In genomic region chr12:99902867-99903370, GRCm38 (mm10) we compare ENCODE assay signal across 13 mouse cellular contexts. TPM values are rescaled to one million over a fixed set of nuclear protein-coding genes. Genes with fewer than 3 reads are reported as not detected.
DNase-seq lines count a peak whose midpoint lies in the region; ATAC-seq and TF ChIP-seq lines count a peak whose summit lies in the region.
"Had no signal": no experiment of that assay in that cellular context is flagged by ENCODE, and none has a peak within 500 bp of the region (broad histone marks: within the 10 kb centered on the region; RNA-seq: fewer than 3 reads in every experiment).

No protein-coding gene starts in this region.

- TF ChIP-seq CTCF in hindbrain, postnatal 0 days (IDR thresholded peaks at IDR 0.05; ENCODE audit: low read depth): no peak

- H3K9ac ChIP-seq in hindbrain, postnatal 0 days (replicated peaks; ENCODE audit: low read length): no peak overlapping the region
- H3K9ac ChIP-seq in hindbrain, embryonic 11.5 days (ENCODE audit: low read depth, low read length): no peak overlapping the region

- H3K4me1 ChIP-seq in hindbrain, postnatal 0 days (ENCODE audit: insufficient read depth, low read length): no peaks in the 10 kb centered on the region
- no peaks in the 10 kb centered on the region for H3K4me1 ChIP-seq in hindbrain, embryonic 11.5 days (replicated peaks; ENCODE audit: control insufficient read depth, insufficient read depth, low read length)
- H3K4me1 ChIP-seq: limb, embryonic 10.5 days had no signal

- peak; percentile 33; the same call in 1 of the 2 replicates for ATAC-seq in hindbrain, postnatal 0 days
- ATAC-seq in hindbrain, embryonic 11.5 days (ENCODE audit: low FRiP score): no peak
- ATAC-seq: inflammation-experienced regulatory T-cells, adult 6 months had no signal

- H3K9me3 ChIP-seq in hindbrain, postnatal 0 days (ENCODE audit: low read length): no peaks in the 10 kb centered on the region
- no peaks in the 10 kb centered on the region for H3K9me3 ChIP-seq in hindbrain, embryonic 11.5 days (ENCODE audit: control insufficient read depth, low read length)
- H3K9me3 ChIP-seq: limb, embryonic 10.5 days had no signal

- no peak overlapping the region for H3K4me2 ChIP-seq in hindbrain, postnatal 0 days (ENCODE audit: low read depth, low read length)
- H3K4me2 ChIP-seq in hindbrain, embryonic 11.5 days (replicated peaks; ENCODE audit: low read depth, low read length): no peak overlapping the region

- H3K27ac ChIP-seq in hindbrain, postnatal 0 days: peak overlapping the region; percentile 15; the same call in 1 of the 2 replicates
- H3K27ac ChIP-seq in hindbrain, embryonic 11.5 days (ENCODE audit: low read depth, low read length): no peak overlapping the region
- H3K27ac ChIP-seq: limb, embryonic 10.5 days had no signal

- WGBS in hindbrain, postnatal 0 days: 48% methylated on average over 4 of the region's 4 CpGs
- WGBS in hindbrain, embryonic 11.5 days: 76% methylated on average over 4 of the region's 4 CpGs

- peaks cover 29% of the 10 kb centered on the region; the same call in 1 of the 2 replicates for H3K36me3 ChIP-seq in hindbrain, postnatal 0 days (ENCODE audit: insufficient read depth, low read length)
- 0 out of 2 replicates have a peak, but pooled peaks cover 3% of the 10 kb centered on the region for H3K36me3 ChIP-seq in hindbrain, embryonic 11.5 days (ENCODE audit: control insufficient read depth, insufficient read depth, low read length)
- no peaks in the 10 kb centered on the region; the same call in none of the 2 replicates for H3K36me3 ChIP-seq in splenic B cell, adult 2 months (ENCODE audit: control insufficient read depth, insufficient read depth, low read length, poor library complexity, severe bottlenecking)

- no peak overlapping the region for H3K4me3 ChIP-seq in hindbrain, postnatal 0 days (ENCODE audit: low read length)
- no peak overlapping the region for H3K4me3 ChIP-seq in hindbrain, embryonic 11.5 days (ENCODE audit: low read depth, low read length)
- H3K4me3 ChIP-seq: limb, embryonic 10.5 days had no signal

- H3K27me3 ChIP-seq in hindbrain, postnatal 0 days (ENCODE audit: insufficient read depth, low read length): no peaks in the 10 kb centered on the region
- no peaks in the 10 kb centered on the region for H3K27me3 ChIP-seq in hindbrain, embryonic 11.5 days (ENCODE audit: control insufficient read depth, insufficient read depth, low read length)
- no peaks in the 10 kb centered on the region; the same call in 1 of the 2 replicates for H3K27me3 ChIP-seq in splenic B cell, adult 2 months (ENCODE audit: control insufficient read depth, insufficient read depth, low read length, poor library complexity, severe bottlenecking)

- DNase-seq in adrenal gland, postnatal 14 days: peak; percentile 7
- DNase-seq in adrenal gland, postnatal 10 days: no peak
- DNase-seq in hindbrain, postnatal 0 days (ENCODE audit: low spot score): no peak
- no peak for DNase-seq in hindbrain, embryonic 11.5 days (ENCODE audit: low spot score)
- DNase-seq in spleen, adult 18-20 months: peak; percentile 12 to 27
- DNase-seq in spleen, postnatal 14 days (ENCODE audit: low spot score in 2 of 2): no peak
- peak; percentile 72 for DNase-seq in splenic B cell, adult 2 months (ENCODE audit: low read depth, low spot score)
- DNase-seq in urinary bladder, postnatal 14 days (ENCODE audit: low spot score): no peak
- DNase-seq: adrenal gland, adult 8-10 months; cerebellum, postnatal 14 days; right cerebral cortex, postnatal 4 days had no signal

RNA-seq across cellular contexts. Expression of gene Tdp1, which starts 18.6 kb away (rescaled TPM):
- 12.8 and 16.5 TPM in 2 replicates for total RNA-seq in adrenal gland, postnatal 14 days (2021)
- 10 to 100 TPM; 11.9 to 19.9 TPM for total RNA-seq in adrenal gland, postnatal 10 days (2021)
- 14.2 and 14.6 TPM in 2 replicates for total RNA-seq in hindbrain, postnatal 0 days (2014; rRNA removed)
- 35.1 and 36.2 TPM in 2 replicates for polyA plus RNA-seq in hindbrain, postnatal 0 days (2015; fragmentation: Nextera tagmentation; extraction: Ambion mirVana)
- polyA plus RNA-seq in hindbrain, embryonic 11.5 days (2014; fragmentation: Nextera tagmentation; extraction: Ambion mirVana): 75.1 and 81.5 TPM in 2 replicates

RNA-seq across cellular contexts. Expression of gene Efcab11, which starts 18.7 kb away (rescaled TPM):
- total RNA-seq in adrenal gland, postnatal 14 days (2021): 0.96 and 1.1 TPM in 2 replicates
- 1 to 10 TPM; 1.4 to 2.1 TPM for total RNA-seq in adrenal gland, postnatal 10 days (2021)
- 4.7 and 4.8 TPM in 2 replicates for total RNA-seq in hindbrain, postnatal 0 days (2014; rRNA removed)
- polyA plus RNA-seq in hindbrain, postnatal 0 days (2015; fragmentation: Nextera tagmentation; extraction: Ambion mirVana): 4.3 and 5.5 TPM in 2 replicates
- 22.9 and 25.6 TPM in 2 replicates for polyA plus RNA-seq in hindbrain, embryonic 11.5 days (2014; fragmentation: Nextera tagmentation; extraction: Ambion mirVana)

Comparison
In these comparisons a context has a peak if more than half of its experiments do, and no peak if none do; other contexts are left out.
1. DNase-seq: peak in adrenal gland, postnatal 14 days (single experiment), spleen, adult 18-20 months (2 of 2) and splenic B cell, adult 2 months (single experiment); none in adrenal gland, postnatal 10 days (single experiment), hindbrain, postnatal 0 days (single experiment), hindbrain, embryonic 11.5 days (single experiment), spleen, postnatal 14 days (0 of 2) and urinary bladder, postnatal 14 days (single experiment).